Mouse (Mus musculus) urinary bladder, postnatal 36 days (tissue): ENCODE results near the gene Gm20388.
A peak's percentile ranks its signal among the peaks of the same experiment; 100 is the strongest.

ENCODE experiments used
- DNase-seq, 2 experiments: peaks; one replicate each; pipeline ENCODE4 v3.0.0; 2022; ENCODE audit warnings: low spot score in 2 of 2, mixed read lengths in 1 of 2

Gene Gm20388

GRCm38 (mm10) chr8:120084783-120085182 lies 174.1 kb downstream of the Gm20388 start:
- DNase-seq, result no peak

- DNase-seq, result no peak
These were observed 178.9 kb downstream of the Gm20388 start for GRCm38 (mm10) chr8:120089511-120089910.

GRCm38 (mm10) chr8:120091032-120091431 lies 180.4 kb downstream of the Gm20388 start:
- no peak for DNase-seq

GRCm38 (mm10) chr8:120093103-120093502 lies 182.5 kb downstream of the Gm20388 start:
- no peak for DNase-seq

GRCm38 (mm10) chr8:120094801-120095200 lies 184.2 kb downstream of the Gm20388 start:
- DNase-seq, result no peak

GRCm38 (mm10) chr8:120096486-120096885 lies 185.8 kb downstream of the Gm20388 start:
- no peak for DNase-seq

- no peak for DNase-seq
These were observed 189.9 kb downstream of the Gm20388 start for GRCm38 (mm10) chr8:120100388-120101067.

GRCm38 (mm10) chr8:120101068-120101972 lies 190.7 kb downstream of the Gm20388 start, which contains the start of gene Zdhhc7:
Gene Zdhhc7 (minus strand): TSS chr8:120101482.
- peak; percentile 82 for DNase-seq

GRCm38 (mm10) chr8:120103916-120104315 lies 193.3 kb downstream of the Gm20388 start:
- DNase-seq, result no peak

- DNase-seq, result peak; percentile 65 to 83
These were observed 194.2 kb downstream of the Gm20388 start for GRCm38 (mm10) chr8:120104721-120105272.

- DNase-seq, result peak; percentile 43 to 67
These were observed 198.5 kb downstream of the Gm20388 start for GRCm38 (mm10) chr8:120109149-120109548.

- DNase-seq, result no peak
These were observed 200.3 kb downstream of the Gm20388 start for GRCm38 (mm10) chr8:120110966-120111365.

- no peak for DNase-seq
These were observed 200.7 kb downstream of the Gm20388 start for GRCm38 (mm10) chr8:120111382-120111781.

GRCm38 (mm10) chr8:120112535-120112934 lies 201.9 kb downstream of the Gm20388 start:
- no peak for DNase-seq

- DNase-seq, result peak; percentile 36 to 45
These were observed 202.7 kb downstream of the Gm20388 start for GRCm38 (mm10) chr8:120113306-120113705.

- peak; percentile 100 for DNase-seq
These were observed 203.2 kb downstream of the Gm20388 start, which contains the start of gene 6430548M08Rik for GRCm38 (mm10) chr8:120113758-120114255. Gene 6430548M08Rik (plus strand): TSS chr8:120114152.

- DNase-seq, result peak; percentile 30 to 47
These were observed 203.7 kb downstream of the Gm20388 start for GRCm38 (mm10) chr8:120114315-120114841.

GRCm38 (mm10) chr8:120116600-120116999 lies 206.0 kb downstream of the Gm20388 start:
- no peak for DNase-seq

- no peak for DNase-seq
These were observed 207.5 kb downstream of the Gm20388 start for GRCm38 (mm10) chr8:120118162-120118561.

- DNase-seq, result no peak
These were observed 208.2 kb downstream of the Gm20388 start for GRCm38 (mm10) chr8:120118847-120119246.

- DNase-seq, result no peak
These were observed 208.8 kb downstream of the Gm20388 start for GRCm38 (mm10) chr8:120119429-120119828.

GRCm38 (mm10) chr8:120119931-120120330 lies 209.3 kb downstream of the Gm20388 start:
- no peak for DNase-seq
